Mouse (Mus musculus): ENCODE results near the gene Fxyd3.

DNA sequence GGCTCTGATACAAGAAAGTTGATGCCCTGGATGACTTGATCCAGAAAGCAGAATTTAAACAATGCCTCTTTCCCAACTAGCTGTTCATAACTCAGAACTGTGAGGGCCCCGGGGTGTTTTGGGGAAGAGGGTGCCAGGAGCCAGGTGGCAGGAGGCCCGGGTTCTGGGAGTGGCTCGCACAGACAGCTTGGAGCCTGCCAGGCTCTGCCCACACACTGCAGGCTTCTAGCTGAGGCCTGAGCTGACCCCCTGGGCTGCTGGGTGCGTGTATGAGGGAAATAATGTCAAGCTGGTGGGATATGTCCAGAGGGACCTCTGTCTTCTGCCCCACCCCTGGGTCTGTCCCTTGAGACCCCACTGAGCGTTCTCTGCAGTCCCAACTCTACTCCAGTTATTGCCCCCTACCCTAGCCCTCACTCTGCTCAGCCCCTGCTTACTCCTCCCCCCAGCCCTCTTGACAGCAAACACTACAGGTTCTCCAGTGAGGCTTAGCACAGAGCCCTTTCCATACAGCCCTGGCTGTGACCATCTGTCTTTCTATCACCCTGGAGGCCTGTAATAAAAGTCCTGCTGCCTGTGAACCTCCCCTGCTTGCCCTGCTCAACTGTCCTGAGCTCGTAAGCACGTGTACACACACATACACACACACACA, 2.3 kb downstream of the Fxyd3 start:
- no peak for TF ChIP-seq CTCF (IDR thresholded peaks at IDR 0.05; ENCODE audit: insufficient read depth, low read depth, low read length)
- no peak for TF ChIP-seq POLR2A (IDR thresholded peaks at IDR 0.05; ENCODE audit: insufficient read depth, low read depth, low read length)

Data from olfactory bulb, adult 2 months (tissue).